Mouse (Mus musculus): ENCODE results near the gene Tex36. TPM values are rescaled to one million over a fixed set of nuclear protein-coding genes. Genes with fewer than 3 reads are reported as not detected.

Gene Tex36
- polyA plus RNA-seq, 2 experiments, result not detected

- DNase-seq (ENCODE audit: low spot score), result no peak
- Histone ChIP-seq H3K36me3 (ENCODE audit: control insufficient read depth, insufficient read depth, low read length) (no peaks in the 10 kb centered on the region), H3K4me2 (replicated peaks; ENCODE audit: low read depth, low read length, severe bottlenecking) (no peak overlapping the region), H3K9ac (ENCODE audit: low read depth, low read length, severe bottlenecking) (no peak overlapping the region), H3K9me3 (ENCODE audit: control insufficient read depth, low read length) (no peaks in the 10 kb centered on the region), H3K27me3 (ENCODE audit: control insufficient read depth, insufficient read depth, low read length) (no peaks in the 10 kb centered on the region), H3K27ac (replicated peaks; ENCODE audit: low read depth, low read length) (no peak overlapping the region), H3K4me3 (replicated peaks; ENCODE audit: low read length) (no peak overlapping the region), H3K4me1 (ENCODE audit: control insufficient read depth, insufficient read depth, low read length) (no peaks in the 10 kb centered on the region)
- no peak for TF ChIP-seq POLR2A (IDR thresholded peaks at IDR 0.05; ENCODE audit: borderline replicate concordance, extremely low read depth, insufficient read depth, insufficient read length)
- WGBS, result 61% methylated on average over 8 of the region's 8 CpGs
- no peak for ATAC-seq (ENCODE audit: low FRiP score, low read depth)
Measured at GRCm38 (mm10) chr7:133555786-133556492, 46.0 kb downstream of the Tex36 start.

DNA sequence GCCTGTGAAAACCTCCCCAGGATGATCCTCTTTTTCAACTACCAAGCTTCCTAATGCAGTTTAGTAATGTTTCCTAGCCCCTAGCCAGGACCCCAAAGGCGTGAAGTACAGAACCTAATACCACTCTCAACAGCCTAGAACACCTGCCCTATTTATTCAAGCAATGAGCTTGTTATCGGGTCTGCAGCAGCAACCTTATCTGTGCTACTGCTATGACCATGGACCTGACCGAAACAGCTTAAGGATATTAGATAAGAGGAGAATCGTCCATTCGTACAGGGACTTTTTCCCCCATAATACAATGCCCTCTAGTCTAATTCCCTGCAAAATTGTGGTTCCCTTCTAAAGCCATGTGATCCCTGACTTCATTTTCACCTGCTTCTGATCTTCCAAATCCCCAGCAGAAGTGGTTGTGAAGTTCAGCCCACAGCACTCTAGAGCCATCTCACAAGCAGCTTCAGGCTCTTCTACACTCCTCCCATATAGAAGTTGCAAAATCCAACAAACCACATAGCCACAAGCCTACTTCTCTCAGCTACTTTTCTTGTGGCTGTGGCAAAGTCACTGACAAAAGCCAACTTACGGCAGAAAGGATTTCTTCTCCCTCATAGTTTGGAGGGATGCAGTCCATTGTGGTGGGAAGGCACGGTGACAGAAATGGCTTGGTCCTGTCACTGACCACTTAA is 49.5 kb downstream of the Tex36 start:
- Histone ChIP-seq H3K9ac (ENCODE audit: low read depth, low read length, severe bottlenecking) (no peak overlapping the region), H3K4me1 (ENCODE audit: control insufficient read depth, insufficient read depth, low read length) (no peaks in the 10 kb centered on the region), H3K4me3 (replicated peaks; ENCODE audit: low read length) (no peak overlapping the region), H3K9me3 (ENCODE audit: control insufficient read depth, low read length) (no peaks in the 10 kb centered on the region), H3K27me3 (ENCODE audit: control insufficient read depth, insufficient read depth, low read length) (no peaks in the 10 kb centered on the region), H3K36me3 (ENCODE audit: control insufficient read depth, insufficient read depth, low read length) (no peaks in the 10 kb centered on the region), H3K27ac (replicated peaks; ENCODE audit: low read depth, low read length) (no peak overlapping the region), H3K4me2 (replicated peaks; ENCODE audit: low read depth, low read length, severe bottlenecking) (no peak overlapping the region)
- DNase-seq (ENCODE audit: low spot score), result no peak
- no peak for TF ChIP-seq POLR2A (IDR thresholded peaks at IDR 0.05; ENCODE audit: borderline replicate concordance, extremely low read depth, insufficient read depth, insufficient read length)
- WGBS, result 87% methylated on average over 7 of the region's 7 CpGs
- no peak for ATAC-seq (ENCODE audit: low FRiP score, low read depth)

DNA sequence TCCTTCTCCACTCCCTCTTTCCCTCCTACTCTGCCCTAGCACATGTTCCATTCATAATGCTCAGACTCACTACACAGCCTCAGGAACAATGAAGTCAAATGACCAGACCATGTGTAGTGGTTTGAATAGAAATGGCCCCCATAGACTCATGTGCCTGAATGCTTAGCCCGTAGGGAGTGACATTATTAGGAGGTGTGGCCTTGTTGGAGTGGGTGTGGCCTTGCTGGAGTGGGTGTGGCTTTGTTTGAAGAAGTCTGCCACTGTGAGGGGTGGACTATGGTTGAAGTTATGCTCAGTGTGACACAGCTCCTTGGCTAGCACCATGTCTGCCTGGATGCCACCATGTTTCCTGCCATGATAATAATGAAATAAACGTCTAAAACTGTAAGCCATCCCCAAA is 51.0 kb downstream of the Tex36 start:
- no peaks in the 10 kb centered on the region for H3K9me3 ChIP-seq (ENCODE audit: control insufficient read depth, low read length)
- no peaks in the 10 kb centered on the region for H3K27me3 ChIP-seq (ENCODE audit: control insufficient read depth, insufficient read depth, low read length)
- H3K4me1 ChIP-seq (ENCODE audit: control insufficient read depth, insufficient read depth, low read length), result no peaks in the 10 kb centered on the region
- no peaks in the 10 kb centered on the region for H3K36me3 ChIP-seq (ENCODE audit: control insufficient read depth, insufficient read depth, low read length)
- H3K4me2 ChIP-seq (replicated peaks; ENCODE audit: low read depth, low read length, severe bottlenecking), result no peak overlapping the region
- no peak overlapping the region for H3K27ac ChIP-seq (replicated peaks; ENCODE audit: low read depth, low read length)
- no peak overlapping the region for H3K9ac ChIP-seq (ENCODE audit: low read depth, low read length, severe bottlenecking)
- WGBS, result 50% methylated on average over 2 of the region's 2 CpGs
- ATAC-seq (ENCODE audit: low FRiP score, low read depth), result no peak
- no peak overlapping the region for H3K4me3 ChIP-seq (replicated peaks; ENCODE audit: low read length)
- no peak for DNase-seq (ENCODE audit: low spot score)
- TF ChIP-seq POLR2A (IDR thresholded peaks at IDR 0.05; ENCODE audit: borderline replicate concordance, extremely low read depth, insufficient read depth, insufficient read length), result no peak

GRCm38 (mm10) chr7:133548434-133548833 is 53.5 kb downstream of the Tex36 start:
- WGBS, result 90% methylated on average over 4 of the region's 4 CpGs
- no peak for ATAC-seq (ENCODE audit: low FRiP score, low read depth)
- Histone ChIP-seq H3K9ac (ENCODE audit: low read depth, low read length, severe bottlenecking) (no peak overlapping the region), H3K36me3 (ENCODE audit: control insufficient read depth, insufficient read depth, low read length) (no peaks in the 10 kb centered on the region), H3K4me1 (ENCODE audit: control insufficient read depth, insufficient read depth, low read length) (no peaks in the 10 kb centered on the region), H3K27me3 (ENCODE audit: control insufficient read depth, insufficient read depth, low read length) (no peaks in the 10 kb centered on the region), H3K4me3 (replicated peaks; ENCODE audit: low read length) (no peak overlapping the region), H3K4me2 (replicated peaks; ENCODE audit: low read depth, low read length, severe bottlenecking) (no peak overlapping the region), H3K27ac (replicated peaks; ENCODE audit: low read depth, low read length) (no peak overlapping the region), H3K9me3 (ENCODE audit: control insufficient read depth, low read length) (no peaks in the 10 kb centered on the region)
- TF ChIP-seq POLR2A (IDR thresholded peaks at IDR 0.05; ENCODE audit: borderline replicate concordance, extremely low read depth, insufficient read depth, insufficient read length), result no peak
- no peak for DNase-seq (ENCODE audit: low spot score)

DNA sequence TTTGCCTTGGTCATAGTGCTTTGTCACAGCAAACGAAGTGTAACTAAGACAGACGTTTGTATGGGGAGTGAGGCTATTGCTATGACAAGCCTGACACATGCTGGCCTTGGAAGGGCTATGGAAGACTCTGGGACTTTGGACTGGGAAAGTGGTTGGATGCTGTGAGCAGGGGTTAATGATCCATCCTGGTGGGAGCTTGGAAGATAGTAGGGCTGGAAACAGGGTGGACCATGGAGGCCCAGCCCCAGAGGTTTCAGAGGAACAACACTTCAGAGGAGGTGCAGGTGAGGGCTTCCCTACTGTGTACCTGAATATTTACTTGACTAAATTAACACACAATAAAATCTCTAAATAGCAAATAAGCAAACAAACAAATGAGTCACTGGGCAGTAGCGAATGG is 56.3 kb downstream of the Tex36 start:
- no peaks in the 10 kb centered on the region for H3K27me3 ChIP-seq (ENCODE audit: control insufficient read depth, insufficient read depth, low read length)
- H3K36me3 ChIP-seq (ENCODE audit: control insufficient read depth, insufficient read depth, low read length), result no peaks in the 10 kb centered on the region
- 83% methylated on average over 3 of the region's 3 CpGs for WGBS
- H3K4me1 ChIP-seq (ENCODE audit: control insufficient read depth, insufficient read depth, low read length), result no peaks in the 10 kb centered on the region
- no peak for TF ChIP-seq POLR2A (IDR thresholded peaks at IDR 0.05; ENCODE audit: borderline replicate concordance, extremely low read depth, insufficient read depth, insufficient read length)
- no peak overlapping the region for H3K9ac ChIP-seq (ENCODE audit: low read depth, low read length, severe bottlenecking)
- H3K27ac ChIP-seq (replicated peaks; ENCODE audit: low read depth, low read length), result no peak overlapping the region
- no peak overlapping the region for H3K4me2 ChIP-seq (replicated peaks; ENCODE audit: low read depth, low read length, severe bottlenecking)
- no peak overlapping the region for H3K4me3 ChIP-seq (replicated peaks; ENCODE audit: low read length)
- ATAC-seq (ENCODE audit: low FRiP score, low read depth) (no peak), DNase-seq (ENCODE audit: low spot score) (no peak)
- H3K9me3 ChIP-seq (ENCODE audit: control insufficient read depth, low read length), result no peaks in the 10 kb centered on the region

All from limb, embryonic 14.5 days (tissue).